Mouse (Mus musculus): Measurements from ENCODE around the gene Ldah. TPM values are rescaled to one million over a fixed set of nuclear protein-coding genes. Genes with fewer than 3 reads are reported as not detected.
A peak's percentile ranks its signal among the peaks of the same experiment; 100 is the strongest.

Ldah gene
- polyA plus RNA-seq, 1 experiment from 2014 or later = 79.5 TPM

DNA sequence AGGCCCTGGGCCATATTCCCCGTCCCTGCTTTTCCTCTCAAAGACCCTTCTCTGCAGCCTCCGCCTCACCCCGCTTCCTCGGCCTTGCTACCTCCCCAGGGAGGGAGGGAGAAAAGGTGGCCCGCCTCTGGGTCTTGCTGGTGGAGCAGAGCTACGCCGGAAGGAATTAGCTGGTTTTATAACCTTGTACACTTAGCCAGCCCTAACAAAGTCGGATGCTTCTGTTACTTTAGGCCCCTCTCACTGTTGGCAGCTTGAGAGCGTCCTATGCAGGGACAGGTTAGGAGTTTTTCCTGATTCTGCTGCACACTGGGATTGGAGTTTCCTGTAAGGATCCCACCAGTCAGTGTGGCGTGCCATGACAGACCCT, 92.2 kb downstream of the Ldah start:
- no peak overlapping the region for H3K4me3 ChIP-seq (ENCODE audit: low read depth, low read length)
- H3K4me2 ChIP-seq (replicated peaks; ENCODE audit: low read depth, low read length) = no peak overlapping the region
- peaks cover 3% of the 10 kb centered on the region; the same call in 1 of the 2 replicates for H3K4me1 ChIP-seq (ENCODE audit: control insufficient read depth, insufficient read depth, low read length)
- peaks cover 67% of the 10 kb centered on the region for H3K27me3 ChIP-seq (ENCODE audit: control insufficient read depth, insufficient read depth, low read length)
- 29% methylated on average over 10 of the region's 10 CpGs for WGBS
- H3K9me3 ChIP-seq (ENCODE audit: control insufficient read depth, low read depth, low read length) = no peaks in the 10 kb centered on the region
- H3K27ac ChIP-seq (ENCODE audit: low read length) = no peak overlapping the region
- no peak overlapping the region for H3K9ac ChIP-seq (replicated peaks; ENCODE audit: low read depth, low read length)
- ATAC-seq (ENCODE audit: insufficient number of reproducible peaks, insufficient read depth, low FRiP score, low read depth) = no peak
- no peaks in the 10 kb centered on the region for H3K36me3 ChIP-seq (ENCODE audit: control insufficient read depth, insufficient read depth, low read length)

DNA sequence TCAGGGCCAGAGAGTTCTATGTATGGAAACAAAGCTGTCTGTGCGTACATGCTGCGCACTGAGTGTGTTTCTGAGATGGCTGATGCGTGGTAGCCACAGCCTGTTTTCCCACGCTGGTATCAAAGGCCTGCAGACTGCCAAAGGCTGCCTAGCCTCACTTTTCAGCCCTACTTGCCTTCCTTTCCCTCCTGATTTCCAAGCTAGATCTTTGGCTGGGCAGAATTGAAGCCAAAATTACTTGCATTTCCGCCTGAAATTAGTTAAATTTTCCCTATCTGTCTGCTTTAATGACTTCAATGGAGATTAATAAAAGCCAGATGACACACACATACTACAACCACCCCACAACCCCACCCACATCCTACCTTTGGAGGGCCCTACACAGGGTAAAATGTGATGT, 92.6 kb downstream of the Ldah start:
- Histone ChIP-seq H3K9me3 (ENCODE audit: control insufficient read depth, low read depth, low read length) (no peaks in the 10 kb centered on the region), H3K27me3 (ENCODE audit: control insufficient read depth, insufficient read depth, low read length) (peaks cover 65% of the 10 kb centered on the region), H3K4me1 (ENCODE audit: control insufficient read depth, insufficient read depth, low read length) (peaks cover 3% of the 10 kb centered on the region; the same call in 1 of the 2 replicates), H3K4me3 (ENCODE audit: low read depth, low read length) (no peak overlapping the region), H3K9ac (replicated peaks; ENCODE audit: low read depth, low read length) (no peak overlapping the region), H3K27ac (ENCODE audit: low read length) (no peak overlapping the region), H3K36me3 (ENCODE audit: control insufficient read depth, insufficient read depth, low read length) (no peaks in the 10 kb centered on the region), H3K4me2 (replicated peaks; ENCODE audit: low read depth, low read length) (no peak overlapping the region)
- WGBS = 49% methylated on average over 5 of the region's 5 CpGs
- ATAC-seq (ENCODE audit: insufficient number of reproducible peaks, insufficient read depth, low FRiP score, low read depth) = no peak

DNA sequence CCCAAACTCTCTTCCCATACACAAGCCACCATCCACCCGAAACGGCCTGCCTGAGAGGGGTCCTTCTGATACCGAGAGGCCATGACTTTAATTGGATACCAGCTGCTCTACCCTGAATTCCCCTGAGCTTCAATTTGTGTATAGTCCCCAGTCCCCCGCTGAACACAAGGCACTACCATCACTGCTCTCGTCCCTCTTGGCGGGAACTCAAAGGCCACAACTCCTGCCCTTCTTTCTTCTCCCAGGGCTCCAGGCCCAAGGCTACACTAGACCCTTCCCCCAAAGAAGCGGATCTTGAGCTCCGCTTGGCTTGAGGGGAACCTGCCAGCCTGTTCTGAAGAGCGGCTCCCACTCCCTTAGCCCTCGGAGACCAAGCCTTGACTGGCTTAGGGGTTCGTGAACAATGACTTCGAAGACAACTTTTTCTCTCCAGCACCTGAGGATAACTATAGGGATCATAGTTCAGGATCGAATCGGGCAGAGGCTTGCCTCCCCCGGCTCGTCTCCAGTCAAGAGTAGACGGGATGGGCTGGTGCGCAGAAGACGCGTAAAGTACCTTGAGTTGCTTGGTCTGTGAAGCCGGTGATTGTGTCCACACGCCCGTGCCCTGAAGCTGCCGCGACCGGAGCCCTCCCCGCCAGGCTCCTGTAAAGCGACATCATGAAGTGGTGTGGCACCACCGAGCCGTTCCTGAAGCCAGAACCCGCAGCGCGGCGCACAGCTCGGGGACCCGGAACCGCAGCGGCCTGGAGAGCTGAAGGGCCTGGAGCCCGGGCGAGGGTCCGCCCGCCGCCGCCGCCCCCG, 93.3 kb downstream of the Ldah start:
- no peaks in the 10 kb centered on the region for H3K36me3 ChIP-seq (ENCODE audit: control insufficient read depth, insufficient read depth, low read length)
- no peaks in the 10 kb centered on the region for H3K9me3 ChIP-seq (ENCODE audit: control insufficient read depth, low read depth, low read length)
- no peak overlapping the region for H3K27ac ChIP-seq (ENCODE audit: low read length)
- peaks cover 3% of the 10 kb centered on the region; the same call in 1 of the 2 replicates for H3K4me1 ChIP-seq (ENCODE audit: control insufficient read depth, insufficient read depth, low read length)
- H3K4me2 ChIP-seq (replicated peaks; ENCODE audit: low read depth, low read length) = peak overlapping the region; percentile 79
- 5% methylated on average over 45 of the region's 46 CpGs for WGBS
- H3K4me3 ChIP-seq (ENCODE audit: low read depth, low read length) = peak overlapping the region; percentile 40
- H3K9ac ChIP-seq (replicated peaks; ENCODE audit: low read depth, low read length) = no peak overlapping the region
- H3K27me3 ChIP-seq (ENCODE audit: control insufficient read depth, insufficient read depth, low read length) = peaks cover 65% of the 10 kb centered on the region
- no peak for ATAC-seq (ENCODE audit: insufficient number of reproducible peaks, insufficient read depth, low FRiP score, low read depth)

DNA sequence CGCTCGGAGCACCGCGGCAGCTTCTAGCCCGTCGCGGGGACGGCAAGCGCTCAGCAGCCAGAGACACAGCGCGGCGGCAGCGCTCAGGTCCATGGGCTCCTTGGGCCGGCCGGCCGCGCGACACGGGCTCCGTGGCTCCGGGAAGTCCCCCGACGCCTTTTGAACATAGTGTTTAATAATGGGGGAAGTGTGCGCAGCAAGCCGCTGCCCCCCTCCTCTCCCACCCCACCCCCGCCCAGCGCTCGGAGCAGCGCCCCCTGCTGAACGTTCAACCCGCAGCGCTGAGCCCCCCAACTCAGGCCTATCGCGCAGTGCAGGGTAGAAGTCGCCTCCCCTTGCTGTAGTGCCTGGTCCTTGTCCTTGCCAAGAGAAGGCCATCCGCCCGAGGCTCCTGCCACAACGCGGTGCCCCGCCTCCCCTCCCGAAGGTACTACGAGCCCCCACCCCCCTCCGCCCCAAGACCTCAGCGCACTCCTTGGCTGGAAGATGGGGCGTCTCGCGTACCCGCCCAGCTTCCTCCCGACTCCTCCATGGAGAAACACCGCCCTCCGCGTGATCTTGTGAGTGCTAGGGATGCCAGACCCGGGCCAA, 94.0 kb downstream of the Ldah start, which contains the start of gene Gdf7:
Gene Gdf7 (minus strand): TSS at position 114 of the 591 bp plus-strand sequence.
- Histone ChIP-seq H3K36me3 (ENCODE audit: control insufficient read depth, insufficient read depth, low read length) (no peaks in the 10 kb centered on the region), H3K4me3 (ENCODE audit: low read depth, low read length) (peak within 1 kb of the TSS; percentile 40), H3K27me3 (ENCODE audit: control insufficient read depth, insufficient read depth, low read length) (peaks cover 63% of the 10 kb centered on the region), H3K4me2 (replicated peaks; ENCODE audit: low read depth, low read length) (peak within 1 kb of the TSS; percentile 79), H3K9me3 (ENCODE audit: control insufficient read depth, low read depth, low read length) (no peaks in the 10 kb centered on the region), H3K9ac (replicated peaks; ENCODE audit: low read depth, low read length) (no peak within 1 kb of the TSS), H3K4me1 (ENCODE audit: control insufficient read depth, insufficient read depth, low read length) (peaks cover 3% of the 10 kb centered on the region; the same call in 1 of the 2 replicates), H3K27ac (ENCODE audit: low read length) (no peak within 1 kb of the TSS)
- under 1% methylated on average over 46 of the region's 53 CpGs for WGBS
- ATAC-seq (ENCODE audit: insufficient number of reproducible peaks, insufficient read depth, low FRiP score, low read depth) = no peak

DNA sequence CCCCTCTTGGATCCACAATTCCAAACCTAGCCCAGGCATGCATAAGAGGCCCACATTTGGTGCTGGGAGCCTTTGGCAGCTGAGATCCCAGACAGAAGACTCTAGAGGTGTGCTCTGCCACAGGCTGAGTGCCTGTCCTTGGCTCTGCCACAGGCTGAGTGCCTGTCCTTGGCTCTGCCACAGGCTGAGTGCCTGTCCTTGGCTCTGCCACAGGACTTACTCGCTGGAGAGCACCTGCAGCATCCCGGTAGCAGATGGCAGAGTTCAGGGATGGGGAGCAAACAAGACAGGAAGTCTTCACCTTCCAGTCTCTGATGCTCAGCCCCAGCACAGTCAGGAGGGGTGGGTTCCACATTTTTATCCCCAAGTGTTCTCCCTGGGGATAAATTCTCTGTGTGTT, 97.4 kb downstream of the Ldah start:
- 35% methylated on average over 2 of the region's 2 CpGs for WGBS
- Histone ChIP-seq H3K4me2 (replicated peaks; ENCODE audit: low read depth, low read length) (no peak overlapping the region), H3K9ac (replicated peaks; ENCODE audit: low read depth, low read length) (no peak overlapping the region), H3K4me1 (ENCODE audit: control insufficient read depth, insufficient read depth, low read length) (peaks cover 3% of the 10 kb centered on the region; the same call in 1 of the 2 replicates), H3K27me3 (ENCODE audit: control insufficient read depth, insufficient read depth, low read length) (peaks cover 39% of the 10 kb centered on the region), H3K27ac (ENCODE audit: low read length) (no peak overlapping the region), H3K9me3 (ENCODE audit: control insufficient read depth, low read depth, low read length) (no peaks in the 10 kb centered on the region), H3K4me3 (ENCODE audit: low read depth, low read length) (no peak overlapping the region), H3K36me3 (ENCODE audit: control insufficient read depth, insufficient read depth, low read length) (no peaks in the 10 kb centered on the region)
- ATAC-seq (ENCODE audit: insufficient number of reproducible peaks, insufficient read depth, low FRiP score, low read depth) = no peak

DNA sequence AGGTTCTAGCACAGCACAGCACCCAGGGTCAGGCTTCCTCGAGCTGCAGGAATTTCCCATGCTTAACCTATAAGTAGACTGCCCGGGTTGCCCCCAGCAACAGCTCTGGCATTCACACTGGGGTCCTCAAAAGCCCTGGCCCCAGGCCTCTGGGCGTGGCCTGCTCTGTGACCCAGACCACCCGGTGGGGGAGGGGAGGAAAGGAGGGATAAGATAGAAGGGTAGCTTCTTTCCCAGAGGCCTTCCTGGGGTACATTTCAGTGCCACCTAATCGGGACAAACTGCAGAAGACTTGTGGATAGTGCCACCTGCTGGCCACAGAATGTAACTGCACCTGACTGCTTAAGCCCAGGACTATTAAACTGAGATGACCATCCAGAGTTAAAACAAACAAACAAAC, 98.5 kb downstream of the Ldah start:
- H3K4me1 ChIP-seq (ENCODE audit: control insufficient read depth, insufficient read depth, low read length) = peaks cover 3% of the 10 kb centered on the region; the same call in 1 of the 2 replicates
- H3K9me3 ChIP-seq (ENCODE audit: control insufficient read depth, low read depth, low read length) = no peaks in the 10 kb centered on the region
- peak; percentile 43; the same call in 1 of the 2 replicates for ATAC-seq (ENCODE audit: insufficient number of reproducible peaks, insufficient read depth, low FRiP score, low read depth)
- H3K36me3 ChIP-seq (ENCODE audit: control insufficient read depth, insufficient read depth, low read length) = no peaks in the 10 kb centered on the region
- H3K4me3 ChIP-seq (ENCODE audit: low read depth, low read length) = no peak overlapping the region
- WGBS = 5% methylated on average over 5 of the region's 5 CpGs
- peaks cover 28% of the 10 kb centered on the region for H3K27me3 ChIP-seq (ENCODE audit: control insufficient read depth, insufficient read depth, low read length)
- H3K9ac ChIP-seq (replicated peaks; ENCODE audit: low read depth, low read length) = no peak overlapping the region
- H3K27ac ChIP-seq (ENCODE audit: low read length) = no peak overlapping the region
- no peak overlapping the region for H3K4me2 ChIP-seq (replicated peaks; ENCODE audit: low read depth, low read length)

DNA sequence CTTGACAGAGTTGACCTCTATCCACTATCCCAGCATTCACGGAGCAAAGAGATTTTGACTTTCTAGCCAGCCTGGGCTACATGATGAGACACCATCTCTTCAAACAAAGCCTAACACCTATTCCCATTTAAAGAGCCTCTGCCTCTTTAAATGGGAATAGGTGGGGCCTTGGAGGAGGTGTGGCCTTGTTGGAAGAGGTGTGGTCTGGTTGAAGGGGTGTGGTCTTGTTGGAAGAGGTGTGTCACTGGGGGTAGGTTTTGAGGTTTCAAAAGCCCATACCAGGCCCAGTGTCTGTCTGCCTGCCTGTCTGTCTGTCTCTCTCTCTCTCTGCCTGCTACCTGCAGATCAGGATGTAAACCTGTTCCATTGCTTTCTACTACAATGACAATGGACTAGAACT, 99.0 kb downstream of the Ldah start:
- H3K9me3 ChIP-seq (ENCODE audit: control insufficient read depth, low read depth, low read length) = no peaks in the 10 kb centered on the region
- peaks cover 3% of the 10 kb centered on the region; the same call in 1 of the 2 replicates for H3K4me1 ChIP-seq (ENCODE audit: control insufficient read depth, insufficient read depth, low read length)
- H3K27me3 ChIP-seq (ENCODE audit: control insufficient read depth, insufficient read depth, low read length) = peaks cover 23% of the 10 kb centered on the region
- H3K36me3 ChIP-seq (ENCODE audit: control insufficient read depth, insufficient read depth, low read length) = no peaks in the 10 kb centered on the region
- H3K27ac ChIP-seq (ENCODE audit: low read length) = no peak overlapping the region
- H3K9ac ChIP-seq (replicated peaks; ENCODE audit: low read depth, low read length) = no peak overlapping the region
- no peak overlapping the region for H3K4me3 ChIP-seq (ENCODE audit: low read depth, low read length)
- WGBS = 64% methylated on average over 1 of the region's 1 CpGs
- 0 out of 2 replicates have a peak, but pooled peaks have one; percentile 21 for ATAC-seq (ENCODE audit: insufficient number of reproducible peaks, insufficient read depth, low FRiP score, low read depth)
- no peak overlapping the region for H3K4me2 ChIP-seq (replicated peaks; ENCODE audit: low read depth, low read length)

DNA sequence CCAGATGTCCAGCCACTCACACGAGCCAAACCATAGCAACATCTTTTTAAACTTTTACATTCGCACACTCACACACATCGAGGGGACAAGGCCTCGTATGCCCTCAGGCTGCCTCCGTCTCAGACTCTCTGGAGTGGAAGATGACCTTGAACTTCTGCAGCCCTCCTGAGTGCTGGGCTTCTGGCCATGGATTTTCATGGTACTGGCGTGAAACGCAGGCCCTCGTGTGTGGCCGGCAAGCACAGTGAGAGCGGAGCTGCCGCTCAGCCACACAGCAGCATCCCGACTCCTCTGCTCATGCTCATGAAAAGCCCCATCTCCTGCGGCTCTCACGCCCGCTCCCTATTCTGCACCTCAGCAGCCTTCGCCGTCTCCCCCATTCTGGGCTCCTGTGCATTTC, 103.1 kb downstream of the Ldah start:
- Histone ChIP-seq H3K4me2 (replicated peaks; ENCODE audit: low read depth, low read length) (no peak overlapping the region), H3K27ac (ENCODE audit: low read length) (no peak overlapping the region), H3K9me3 (ENCODE audit: control insufficient read depth, low read depth, low read length) (no peaks in the 10 kb centered on the region), H3K9ac (replicated peaks; ENCODE audit: low read depth, low read length) (no peak overlapping the region), H3K36me3 (ENCODE audit: control insufficient read depth, insufficient read depth, low read length) (no peaks in the 10 kb centered on the region), H3K27me3 (ENCODE audit: control insufficient read depth, insufficient read depth, low read length) (0 out of 2 replicates have a peak, but pooled peaks cover 2% of the 10 kb centered on the region), H3K4me3 (ENCODE audit: low read depth, low read length) (no peak overlapping the region), H3K4me1 (ENCODE audit: control insufficient read depth, insufficient read depth, low read length) (0 out of 2 replicates have a peak, but pooled peaks cover 7% of the 10 kb centered on the region)
- WGBS = 52% methylated on average over 17 of the region's 17 CpGs
- no peak for ATAC-seq (ENCODE audit: insufficient number of reproducible peaks, insufficient read depth, low FRiP score, low read depth)
